Mouse (Mus musculus): ENCODE results near the gene 1700088E04Rik.

The 1700088E04Rik gene

DNA sequence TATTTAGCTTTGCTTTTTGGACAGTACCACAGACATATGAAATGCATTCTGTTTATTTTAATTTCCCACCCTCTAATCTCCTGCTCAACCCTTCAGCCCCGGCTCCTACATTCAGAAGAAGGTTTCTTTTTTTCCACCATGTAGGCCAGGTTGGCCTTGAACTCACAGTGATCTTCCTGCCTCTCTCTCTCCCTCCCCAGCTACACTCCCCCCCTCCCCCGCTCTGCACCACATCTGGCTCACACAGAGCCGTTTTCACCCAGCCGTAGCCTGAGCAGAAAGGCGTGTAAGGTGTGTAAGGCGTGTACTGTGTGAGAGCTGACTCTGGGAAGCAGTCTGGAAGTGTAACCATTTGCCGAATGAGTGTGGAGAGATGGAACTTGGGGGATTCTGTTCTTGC lies 11.7 kb downstream of the 1700088E04Rik start:
- no peak for DNase-seq

DNA sequence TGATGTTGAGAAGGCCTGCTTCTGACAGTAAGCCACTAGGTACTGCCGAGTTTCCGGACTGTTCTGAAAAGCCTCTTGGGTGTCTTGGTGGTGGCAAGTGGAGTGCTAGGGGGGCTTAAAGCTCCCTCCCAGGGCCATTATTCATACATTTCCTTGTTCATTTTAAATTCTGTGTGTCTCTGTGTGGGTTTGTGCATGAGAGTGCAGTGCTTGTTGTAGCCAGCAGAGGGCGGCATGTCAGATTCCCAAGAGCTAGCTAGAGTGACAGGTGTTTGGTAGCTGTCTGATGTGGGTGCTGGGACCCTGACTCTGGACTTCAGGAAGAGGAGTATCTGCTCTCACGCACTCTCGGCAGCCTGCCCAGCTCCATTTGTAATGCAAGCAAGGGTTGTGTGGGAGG lies 12.8 kb downstream of the 1700088E04Rik start:
- no peak for DNase-seq

DNA sequence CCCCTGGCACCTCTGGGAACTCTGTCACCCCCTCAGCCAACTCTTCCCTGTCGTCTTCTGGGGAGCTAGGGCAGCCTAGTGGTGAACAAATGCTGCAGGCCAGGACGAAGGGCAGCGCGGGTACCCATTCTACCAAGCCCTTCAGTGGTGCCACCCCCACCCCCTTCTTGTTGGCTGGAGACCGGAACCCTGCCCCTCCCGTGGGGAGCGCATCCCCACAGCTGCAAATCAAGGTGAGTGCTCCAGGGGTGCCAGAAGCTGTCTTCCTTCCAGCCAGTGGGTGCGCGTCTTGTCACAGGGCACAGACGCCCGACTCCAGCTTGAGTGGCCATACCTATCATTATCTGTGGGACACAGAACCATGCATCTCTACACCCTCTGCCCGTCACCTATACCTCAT lies 14.0 kb downstream of the 1700088E04Rik start:
- no peak for DNase-seq

DNA sequence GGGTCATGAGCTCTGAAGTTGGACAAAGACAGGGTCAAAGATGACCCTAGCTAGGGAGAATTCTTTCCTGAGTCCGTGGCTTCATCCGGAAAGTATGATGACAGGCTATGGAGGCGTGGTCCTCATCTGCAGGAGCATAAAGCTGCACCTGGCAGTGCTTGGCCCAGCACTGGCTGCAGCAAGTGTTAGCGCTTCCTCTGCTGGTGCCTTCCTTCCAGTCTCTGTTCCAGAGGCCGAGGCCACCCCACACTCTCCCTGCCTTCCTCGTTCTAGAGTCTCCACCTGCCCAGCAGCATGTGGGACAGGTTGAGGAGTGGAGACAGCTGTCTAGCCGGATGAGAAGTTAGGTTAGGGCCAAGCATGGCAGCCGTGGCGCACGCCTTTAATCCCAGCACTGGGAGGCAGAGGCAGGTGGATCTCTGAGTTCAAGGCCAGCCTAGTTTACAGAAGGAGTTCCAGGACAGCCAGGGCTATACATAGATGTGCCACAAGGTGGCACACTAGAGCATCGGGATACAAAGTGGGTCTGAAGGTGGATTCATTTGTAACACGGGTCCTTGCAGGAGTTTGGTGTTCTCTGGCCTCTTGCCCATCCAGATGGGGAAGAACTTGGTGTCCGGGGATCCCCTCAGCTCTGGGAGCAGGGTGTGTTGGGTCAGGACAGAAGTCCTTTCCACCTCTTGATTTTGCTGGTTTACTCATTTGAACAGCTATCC lies 14.7 kb downstream of the 1700088E04Rik start:
- DNase-seq, result peak; percentile 59

DNA sequence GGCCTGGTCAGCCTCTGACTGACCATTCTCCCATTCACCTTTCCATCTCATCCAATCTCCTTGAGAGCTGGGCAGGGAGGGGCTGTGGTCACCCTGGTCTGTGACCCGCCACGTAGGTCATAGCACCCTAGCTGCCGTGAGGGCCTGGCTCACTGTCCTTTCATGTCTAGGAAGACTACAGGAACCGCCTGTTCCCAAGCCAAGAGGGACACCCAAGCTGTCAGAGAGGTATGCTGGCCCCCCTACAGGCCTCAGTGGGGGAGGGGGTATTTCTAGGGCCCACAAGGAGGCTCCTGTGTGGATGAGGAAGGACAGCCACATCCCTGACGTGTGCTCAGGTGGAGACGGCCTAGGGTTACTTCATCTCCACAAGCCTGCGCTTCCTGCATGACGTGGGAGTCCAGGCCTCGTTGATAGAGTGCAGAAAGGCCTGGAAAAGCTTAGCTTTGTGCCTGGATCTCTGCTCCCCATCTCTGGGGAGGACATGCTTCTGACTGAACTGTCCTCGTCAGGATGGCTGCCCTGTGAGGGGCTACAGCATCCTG lies 16.6 kb downstream of the 1700088E04Rik start:
- DNase-seq, result no peak

DNA sequence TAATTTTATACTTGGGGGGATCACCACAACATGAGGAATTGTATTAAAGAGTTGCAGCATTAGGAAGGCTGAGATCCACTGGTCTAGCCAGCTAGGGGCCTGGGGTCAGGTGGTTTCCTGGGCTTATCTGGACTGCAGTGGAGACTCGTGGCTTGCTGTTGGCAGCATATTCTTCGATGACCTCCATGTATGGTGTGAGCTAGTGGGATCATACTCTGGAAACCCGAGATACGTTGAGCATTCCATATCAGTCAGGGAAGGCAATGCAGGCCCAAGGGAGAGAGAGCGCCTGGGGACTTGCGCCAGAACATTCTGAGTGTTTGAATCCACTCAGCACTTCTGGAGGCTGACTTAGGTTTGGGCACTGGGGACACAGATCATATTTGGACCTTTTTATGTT lies 17.3 kb downstream of the 1700088E04Rik start:
- DNase-seq, result no peak

DNA sequence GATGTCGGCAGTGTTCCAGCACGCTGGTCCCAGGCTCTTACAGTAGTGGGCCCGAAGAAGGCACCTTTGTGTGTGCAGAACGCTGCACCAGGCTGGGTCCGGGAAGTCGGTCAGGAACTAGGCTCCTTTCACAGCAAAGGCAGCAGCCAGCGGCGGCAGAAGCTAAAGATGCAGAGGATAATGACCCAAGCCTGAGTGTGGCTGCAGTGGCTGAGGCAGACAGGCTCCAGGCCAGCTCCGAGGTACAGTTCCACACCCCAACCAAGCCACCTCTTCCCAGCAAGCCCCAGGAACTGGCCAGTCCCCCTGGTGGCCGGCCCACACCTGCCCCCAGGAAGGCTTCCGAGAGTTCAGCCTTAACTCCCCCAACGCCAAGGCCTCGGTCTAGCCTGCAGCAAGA lies 18.5 kb downstream of the 1700088E04Rik start:
- no peak for DNase-seq

DNA sequence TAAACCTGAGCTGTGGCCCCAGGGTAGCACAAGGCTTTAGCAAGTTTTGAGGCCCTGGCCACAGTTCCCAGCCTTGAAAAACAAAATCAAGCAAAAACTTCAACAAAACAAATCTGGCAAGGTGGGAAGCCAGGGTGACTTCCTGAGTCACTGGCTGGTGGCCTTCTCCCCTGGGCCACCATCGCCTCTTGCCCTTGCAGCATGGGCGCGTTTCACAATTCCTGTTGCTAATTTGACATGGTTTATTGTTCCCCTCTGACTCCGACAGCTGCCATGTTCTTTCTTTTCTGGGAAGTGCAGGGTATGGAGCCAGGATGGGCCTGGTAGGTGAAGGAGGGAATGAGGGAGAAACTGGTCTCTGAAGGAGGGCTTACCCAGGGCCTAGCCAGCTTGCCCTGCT lies 18.9 kb downstream of the 1700088E04Rik start:
- DNase-seq, result no peak

DNA sequence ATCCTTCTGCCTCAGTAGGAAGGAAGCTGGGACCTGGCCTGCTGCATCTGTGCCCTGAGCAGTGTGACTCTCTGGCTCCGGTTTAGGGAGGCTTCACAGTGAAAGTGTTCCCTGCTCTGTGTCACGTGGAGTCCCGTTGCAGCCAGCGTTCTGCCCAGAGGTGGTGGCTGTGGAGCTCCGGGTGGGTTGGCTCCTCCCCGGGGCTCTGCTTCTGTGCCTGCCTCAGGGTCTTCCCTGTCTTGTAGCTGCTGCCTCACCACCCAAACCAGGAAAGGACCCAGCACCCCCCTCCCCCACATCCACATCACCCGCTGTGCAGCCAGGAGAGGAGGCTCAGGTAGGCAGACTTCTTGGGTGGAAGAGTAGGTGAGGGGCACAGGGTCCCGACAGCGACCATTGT lies 21.6 kb downstream of the 1700088E04Rik start:
- no peak for DNase-seq

DNA sequence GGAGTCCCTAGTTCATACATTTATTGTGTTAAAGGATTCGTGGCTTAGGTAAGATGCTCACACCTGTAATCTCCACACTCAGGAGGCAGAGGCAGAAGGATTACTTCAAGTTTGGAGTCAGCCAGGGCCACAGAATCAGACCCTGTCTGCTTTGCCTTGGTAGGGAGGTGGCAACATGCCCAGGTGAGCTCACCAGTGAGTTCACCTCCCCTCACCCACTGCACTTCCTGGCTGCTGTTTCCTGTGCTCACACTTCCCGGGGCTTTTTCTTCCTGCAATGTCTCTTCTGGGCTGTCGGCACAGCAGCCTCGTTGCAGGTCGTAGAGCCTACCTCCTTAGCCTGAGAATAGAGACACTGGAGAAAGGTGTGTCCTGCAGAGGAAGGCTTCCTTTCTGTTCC lies 25.8 kb downstream of the 1700088E04Rik start:
- no peak for DNase-seq

DNA sequence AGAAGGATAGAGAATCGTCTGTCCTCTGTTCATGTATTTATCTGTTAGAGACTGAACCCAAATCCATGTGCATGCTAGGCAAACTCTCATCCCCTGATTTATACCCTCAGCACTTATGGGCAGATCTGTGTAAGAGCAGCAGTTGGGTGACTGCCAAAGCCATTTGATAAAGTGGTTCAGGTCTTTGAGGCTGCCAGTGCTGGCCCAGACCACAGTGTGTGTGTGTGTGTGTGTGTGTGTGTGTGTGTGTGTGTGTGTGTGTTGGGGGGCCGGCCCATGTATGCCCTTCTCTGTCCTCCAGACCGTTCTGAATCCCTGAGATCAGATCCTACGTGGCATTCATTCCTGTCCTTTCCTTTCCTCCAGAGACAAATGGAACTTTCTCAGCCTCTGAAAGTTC lies 29.3 kb downstream of the 1700088E04Rik start:
- DNase-seq, result no peak

DNA sequence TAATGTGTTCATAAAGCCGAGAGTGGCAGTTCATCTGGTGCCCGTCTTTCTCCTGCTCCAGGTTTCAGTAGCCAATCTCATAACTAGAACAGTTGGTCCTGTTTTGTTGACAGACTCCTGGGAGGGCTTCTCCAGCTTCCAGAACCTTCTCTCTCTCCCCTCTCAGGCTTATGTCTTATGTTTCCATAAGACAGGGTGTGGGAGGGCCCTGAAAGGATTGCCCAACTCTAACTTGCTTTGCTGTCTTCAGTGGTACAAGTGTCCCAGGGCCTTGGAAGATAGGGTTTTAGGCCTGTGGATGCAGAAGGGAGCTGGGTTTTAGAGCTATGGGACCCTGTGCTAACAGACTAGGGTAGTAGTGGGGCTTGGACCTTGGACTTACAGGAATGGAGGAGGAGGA lies 30.5 kb downstream of the 1700088E04Rik start:
- DNase-seq, result no peak

DNA sequence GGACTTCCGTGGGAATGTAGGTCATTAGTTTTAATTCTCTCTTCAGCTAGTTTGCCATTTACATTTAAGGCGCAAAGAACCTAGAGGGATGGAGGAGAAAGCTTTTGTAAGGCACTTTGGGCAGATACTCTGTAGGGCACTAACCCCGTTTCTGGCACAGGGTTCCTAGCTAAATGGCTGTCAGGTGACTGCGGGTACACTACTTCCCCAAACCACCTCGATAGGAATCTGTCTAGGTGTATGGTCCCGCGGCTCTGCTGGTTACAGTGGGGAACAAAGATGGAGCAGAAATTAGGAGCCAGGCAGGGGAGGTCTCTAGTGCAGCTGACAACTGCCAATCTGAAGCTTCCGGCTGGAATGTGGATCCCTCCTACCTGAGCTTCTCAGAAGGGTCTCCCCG lies 31.0 kb downstream of the 1700088E04Rik start:
- DNase-seq, result no peak

DNA sequence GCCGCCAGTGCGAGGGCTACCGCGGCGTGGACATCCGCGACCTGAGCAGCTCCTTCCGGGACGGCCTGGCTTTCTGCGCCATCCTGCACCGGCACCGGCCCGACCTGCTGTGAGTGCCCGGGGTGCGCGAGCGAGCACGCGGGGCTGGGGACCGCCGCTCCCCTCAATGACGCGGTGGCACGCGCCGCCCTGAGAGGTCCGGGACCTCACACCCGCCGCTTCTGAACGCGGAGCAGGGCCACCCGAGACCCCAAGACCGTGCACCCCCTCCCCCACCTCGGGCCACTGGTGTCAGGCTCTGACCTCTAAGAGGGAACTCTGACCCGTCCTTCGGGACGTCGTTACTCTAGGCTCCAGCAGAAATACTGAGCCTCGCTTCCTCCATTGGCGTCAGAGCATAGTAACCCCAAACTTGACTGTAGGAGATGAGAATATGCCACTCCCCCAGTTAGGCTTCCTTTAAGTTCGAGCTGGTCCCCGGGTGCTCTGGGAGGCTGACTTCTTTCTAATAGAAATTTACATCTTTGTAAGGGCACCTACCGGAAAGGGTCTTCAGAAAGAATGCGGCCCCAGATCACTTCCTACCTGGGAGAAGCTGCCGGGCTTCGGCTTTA lies 31.6 kb downstream of the 1700088E04Rik start:
- DNase-seq, result no peak

DNA sequence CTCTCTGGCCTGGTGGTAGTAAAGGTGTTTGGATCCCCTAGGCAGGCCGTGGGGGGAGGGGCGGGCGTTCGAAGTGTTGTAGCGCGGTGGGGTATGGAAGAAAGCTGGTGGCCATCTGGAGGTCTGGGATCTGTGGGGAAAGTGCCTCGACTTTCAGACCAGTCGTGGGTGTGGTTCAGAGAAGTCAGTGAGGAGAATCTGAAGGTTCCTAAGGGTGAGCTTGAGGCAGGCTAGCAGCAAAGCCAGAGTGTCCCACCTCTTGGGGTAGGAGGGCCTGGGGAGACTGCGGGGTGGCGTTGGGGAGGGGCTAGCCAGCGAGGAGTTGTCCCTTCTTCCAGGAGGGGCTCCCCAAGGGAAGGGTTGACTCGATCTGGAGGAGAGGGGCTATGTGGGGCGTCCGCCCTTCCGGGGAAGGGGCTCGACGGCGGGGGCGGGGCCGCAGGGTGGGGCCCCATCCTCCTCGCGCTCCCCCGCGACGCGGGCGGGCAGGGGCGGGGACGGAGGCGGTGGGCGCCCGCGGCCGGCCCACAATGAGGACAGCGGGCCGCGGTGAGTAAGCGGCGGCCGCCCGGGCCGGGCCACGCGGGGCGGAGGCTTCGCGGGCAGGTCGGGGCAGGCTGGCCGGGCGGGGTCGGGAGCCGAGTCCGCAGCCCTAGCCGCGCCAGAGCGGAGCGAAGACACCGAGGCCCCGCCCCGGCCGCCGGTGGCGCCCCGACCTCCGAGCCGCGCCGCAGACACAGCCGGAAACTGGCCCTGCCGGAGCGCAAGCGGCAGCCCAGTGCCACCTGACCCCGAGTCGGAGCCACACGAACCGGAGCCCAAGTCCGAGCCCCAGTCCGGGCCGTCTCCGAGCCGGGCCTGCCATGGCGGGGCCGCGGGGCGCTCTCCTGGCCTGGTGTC lies 32.4 kb downstream of the 1700088E04Rik start, which contains the start of gene Micall1:
TSS of gene Micall1 (plus strand) at position 478 of the 900 bp plus-strand sequence.
- peak; percentile 66 for DNase-seq

DNA sequence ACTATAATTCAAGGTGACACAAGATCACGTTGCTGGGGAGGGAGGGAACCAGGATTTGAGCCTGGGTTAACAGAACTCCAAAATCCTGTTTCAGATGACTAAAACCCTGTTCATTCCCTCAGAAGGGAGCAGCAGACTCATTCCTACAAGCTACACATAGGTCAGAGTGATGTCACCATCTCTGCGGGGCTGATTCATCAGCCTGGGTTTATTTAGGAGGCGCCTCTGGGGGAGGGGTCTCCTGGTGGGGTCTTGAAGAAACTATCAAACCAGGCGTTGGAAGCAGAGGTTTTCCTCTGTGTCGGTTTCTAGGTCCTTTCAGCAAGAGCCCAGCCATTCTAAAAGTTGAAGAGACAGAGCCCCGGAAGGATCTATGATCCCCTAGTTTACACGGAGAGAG lies 33.1 kb downstream of the 1700088E04Rik start:
- DNase-seq, result no peak

DNA sequence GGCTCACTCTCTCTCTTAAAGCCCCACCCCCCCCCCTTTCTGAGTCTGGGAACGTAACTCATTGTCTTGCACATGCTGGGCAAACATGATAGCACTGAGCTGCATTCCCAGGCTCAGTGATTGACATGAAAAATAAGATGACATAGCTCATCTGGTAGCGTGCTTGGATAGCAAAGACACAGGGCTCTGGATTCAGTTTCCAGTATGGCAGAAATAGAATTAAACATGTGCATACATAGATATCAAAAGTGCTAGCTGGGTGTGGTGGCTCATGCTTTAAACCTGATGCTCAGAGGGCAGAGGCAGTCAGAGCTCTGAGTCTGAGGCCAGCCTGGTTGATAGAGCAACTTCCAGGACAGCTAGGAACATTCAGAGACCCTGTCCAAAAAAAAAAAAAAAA lies 35.2 kb downstream of the 1700088E04Rik start:
- no peak for DNase-seq

DNA sequence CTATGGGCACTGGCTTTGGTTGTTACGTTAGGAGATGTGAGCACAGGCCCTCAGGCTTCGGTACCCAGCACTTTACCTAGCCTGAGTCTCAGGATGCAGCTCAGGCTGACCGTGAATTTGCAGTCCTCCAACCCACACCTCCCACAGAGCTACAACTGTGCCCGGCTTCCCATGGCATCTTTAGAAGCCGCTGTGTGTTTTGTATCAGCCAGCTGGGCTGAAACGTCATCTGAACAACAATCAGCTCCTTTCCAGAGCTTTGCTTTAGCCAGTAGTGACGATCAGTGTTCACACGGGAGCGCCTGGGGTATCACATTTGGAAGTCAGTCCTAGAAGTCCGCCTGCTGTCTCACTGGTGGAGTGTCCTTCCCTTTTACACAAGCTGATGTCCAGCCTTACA lies 37.8 kb downstream of the 1700088E04Rik start:
- DNase-seq, result no peak

DNA sequence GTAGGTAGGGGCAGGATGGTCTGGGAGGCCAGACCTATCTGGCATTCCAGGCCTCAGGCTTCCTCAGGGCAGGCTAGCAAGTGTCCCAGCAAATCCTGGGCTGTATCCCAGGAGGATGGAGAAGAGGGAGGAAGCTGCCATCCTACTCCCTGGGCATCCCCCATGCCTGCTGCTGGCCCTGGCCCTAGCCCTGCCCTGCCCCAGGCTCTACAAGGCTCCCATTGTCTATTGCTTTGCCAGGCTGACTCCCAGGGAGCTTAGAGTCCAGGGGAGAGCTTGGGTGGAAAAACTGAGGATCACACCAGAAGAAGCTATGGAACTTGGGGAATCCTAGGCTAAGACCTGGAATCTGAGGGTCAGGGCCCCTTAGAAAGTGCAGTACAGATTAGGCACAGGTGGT lies 39.5 kb downstream of the 1700088E04Rik start:
- DNase-seq, result no peak

DNA sequence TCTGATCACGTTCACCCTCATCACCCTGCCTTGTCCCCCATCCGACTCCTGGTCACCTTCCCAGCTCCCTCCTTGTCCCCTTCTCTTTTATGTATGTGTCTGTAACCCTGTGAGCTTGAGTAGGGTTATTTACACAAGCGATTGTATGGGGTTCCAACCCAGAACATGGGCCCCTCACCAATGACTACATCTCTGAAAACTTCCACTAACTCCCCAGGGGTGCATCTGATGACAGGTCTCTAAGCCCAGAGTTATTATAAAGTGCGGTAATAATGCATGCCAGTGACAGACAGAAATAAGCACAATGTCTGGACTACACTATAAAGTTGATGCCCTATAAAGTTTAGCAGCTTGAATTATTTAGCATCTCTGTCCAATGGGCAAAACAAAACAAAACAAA lies 40.7 kb downstream of the 1700088E04Rik start:
- DNase-seq, result no peak

DNA sequence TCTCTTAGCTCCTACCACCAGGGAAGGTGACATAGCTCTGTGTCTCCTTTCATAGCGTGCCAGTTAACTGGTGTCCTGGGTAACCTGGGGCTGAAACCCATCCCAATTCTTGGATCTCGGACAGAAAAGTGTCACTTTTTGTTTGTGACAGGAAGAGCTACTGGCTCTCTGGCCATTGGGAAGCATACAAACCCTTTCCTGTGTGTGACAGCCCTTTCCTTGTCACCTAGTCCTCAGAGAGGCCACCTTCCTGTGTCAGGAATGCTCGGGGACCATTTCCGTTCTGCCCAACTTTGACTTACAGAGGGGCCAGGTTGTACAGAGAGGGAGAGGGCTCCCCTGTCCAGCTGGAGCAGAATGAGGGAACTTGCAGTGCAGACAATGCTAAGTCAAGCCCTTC lies 41.6 kb downstream of the 1700088E04Rik start:
- DNase-seq, result no peak

DNA sequence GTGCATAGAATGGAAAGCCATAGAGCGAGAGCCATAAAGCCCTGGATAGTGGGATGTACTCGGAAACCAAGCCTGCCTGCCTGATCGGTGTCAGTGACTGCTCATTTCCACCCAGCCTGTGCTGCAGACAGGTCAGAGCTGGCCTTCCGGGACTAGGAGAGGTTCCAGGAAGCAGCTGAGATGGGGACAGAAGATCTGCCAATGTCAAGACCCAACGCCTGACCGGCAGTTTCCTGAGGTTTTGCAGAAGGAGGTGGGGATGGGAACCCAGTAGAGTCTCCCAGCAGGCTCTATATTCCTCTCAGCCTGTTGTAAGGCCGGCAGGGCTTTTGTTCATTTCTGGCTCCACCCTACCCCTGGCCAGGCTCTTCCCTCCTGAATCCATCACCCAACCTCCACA lies 42.2 kb downstream of the 1700088E04Rik start:
- DNase-seq, result no peak

DNA sequence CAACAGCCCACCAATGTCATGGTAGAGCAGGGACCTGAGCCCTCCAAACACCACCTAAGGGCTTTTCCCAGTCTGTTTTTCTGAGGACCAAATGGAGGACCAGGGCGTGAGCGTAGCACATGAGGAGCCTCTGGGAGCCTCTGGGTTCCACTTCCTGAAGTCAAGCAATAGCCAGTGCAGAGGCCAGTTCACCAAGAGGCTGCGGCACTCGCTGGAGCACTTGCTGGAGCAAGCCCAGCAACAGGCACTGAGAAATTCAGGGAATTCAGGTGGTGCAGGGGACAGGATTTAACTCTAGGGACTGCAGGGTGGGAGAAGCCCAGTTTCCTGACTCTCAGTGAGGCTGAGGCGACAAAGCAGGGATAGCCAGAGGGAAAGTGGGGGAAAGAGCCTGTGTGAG lies 42.8 kb downstream of the 1700088E04Rik start:
- DNase-seq, result no peak

DNA sequence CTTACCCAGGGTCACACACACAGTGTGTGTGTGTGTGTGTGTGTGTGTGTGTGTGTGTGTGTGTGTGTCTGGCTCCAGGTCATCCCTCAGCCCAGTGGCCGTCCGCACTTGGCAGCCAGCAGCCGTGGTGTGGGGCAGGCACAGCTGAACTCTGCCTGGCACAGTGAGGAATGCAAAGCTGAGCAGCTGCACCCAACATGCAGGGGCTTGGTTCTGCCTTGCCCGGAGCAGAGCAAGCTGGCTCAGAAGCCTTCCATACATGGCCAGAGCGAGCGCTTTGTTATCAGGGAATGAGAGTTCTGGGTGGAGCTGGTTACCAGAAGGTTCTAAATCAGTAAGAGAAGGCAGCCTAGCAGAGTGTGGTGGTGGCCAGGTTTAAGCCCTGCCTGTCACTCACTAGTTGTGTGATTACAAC lies 43.4 kb downstream of the 1700088E04Rik start:
- DNase-seq, result no peak
